Mouse (Mus musculus) embryonic fibroblast, embryonic 13.5 days (primary cell): ENCODE results near the gene BC067074. TPM values are rescaled to one million over a fixed set of nuclear protein-coding genes. Genes with fewer than 3 reads are reported as not detected.

Experiments used
- H3K27ac ChIP-seq: 2 replicates; pipeline ENCODE4 v1.5.1; 2012; ENCODE audit warnings: low read length, control low read depth, inconsistent platforms; ENCODE audit not compliant: insufficient read depth
- H3K4me1 ChIP-seq: 2 replicates; pipeline ENCODE4 v1.6.1; 2011; ENCODE audit warnings: low read length; ENCODE audit not compliant: control insufficient read depth, insufficient read depth
- H3K4me3 ChIP-seq: 2 replicates; pipeline ENCODE4 v1.5.1; 2011; ENCODE audit warnings: mild to moderate bottlenecking, control low read depth, low read length; ENCODE audit not compliant: insufficient read depth
- CTCF ChIP-seq: IDR thresholded peaks from 2 replicates; pipeline ENCODE4 v1.5.1; 2011; ENCODE audit warnings: mild to moderate bottlenecking, control low read depth, low read length, moderate library complexity, borderline replicate concordance; ENCODE audit not compliant: insufficient read depth
- POLR2A ChIP-seq: IDR thresholded peaks from 2 replicates; pipeline ENCODE4 v1.6.1; 2011; ENCODE audit warnings: low read depth, mild to moderate bottlenecking, control low read depth, low read length, moderate library complexity
- polyA plus RNA-seq: library from polyadenylated mRNA; stranded (reverse); fragments of >200 nt; gene quantifications from 2 replicates; pipeline ENCODE4 v1.2.4, GENCODE M21; 2011; ENCODE audit warnings: low read depth; ENCODE audit not compliant: missing spikeins, insufficient read length

BC067074 gene
- polyA plus RNA-seq, 1 experiment = 8.4 TPM

DNA sequence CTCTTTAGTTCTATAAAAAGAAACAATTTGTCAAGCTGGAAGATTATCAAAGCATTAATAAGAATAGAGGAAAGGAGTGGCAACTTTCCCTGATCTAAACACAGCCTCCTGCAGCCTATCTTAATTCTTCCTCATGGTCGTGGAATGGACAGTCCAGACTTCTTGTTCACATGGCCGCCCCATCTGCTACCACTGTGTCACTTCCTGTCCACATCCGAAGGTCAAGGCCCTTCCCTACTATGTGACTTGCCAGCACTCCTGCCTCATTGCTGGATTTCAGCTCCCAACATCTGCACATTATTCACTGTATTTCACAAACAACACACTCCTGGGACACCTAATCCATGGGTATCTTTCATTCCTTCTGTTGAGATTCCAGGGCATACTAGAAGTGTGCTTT lies 128.5 kb downstream of the BC067074 start:
- TF ChIP-seq CTCF (no peak), POLR2A (no peak)
- Histone ChIP-seq H3K27ac (no peak overlapping the region), H3K4me3 (no peak overlapping the region), H3K4me1 (no peaks in the 10 kb centered on the region; the same call in 1 of the 2 replicates)

GRCm38 (mm10) chr13:113423825-113424224 lies 130.9 kb downstream of the BC067074 start:
- TF ChIP-seq POLR2A (no peak), CTCF (no peak)
- Histone ChIP-seq H3K4me1 (no peaks in the 10 kb centered on the region), H3K27ac (no peak overlapping the region), H3K4me3 (no peak overlapping the region)

GRCm38 (mm10) chr13:113425907-113426306 lies 132.9 kb downstream of the BC067074 start:
- Histone ChIP-seq H3K4me3 (no peak overlapping the region), H3K27ac (no peak overlapping the region), H3K4me1 (no peaks in the 10 kb centered on the region)
- no peak for TF ChIP-seq CTCF
- TF ChIP-seq POLR2A = no peak

Other genes with a start within 250 kb of the BC067074 start
- 313 and 341 TPM in 2 replicates for gene Gpx8, start 246.7 kb upstream of the BC067074 start, polyA plus RNA-seq
- gene Gzma, start 192.2 kb upstream of the BC067074 start, polyA plus RNA-seq = not detected in 2 replicates
- 1.1 and 2.5 TPM in 2 replicates for gene Esm1, start 83.5 kb upstream of the BC067074 start, polyA plus RNA-seq
- gene Gzmk, start 67.3 kb upstream of the BC067074 start, polyA plus RNA-seq = not detected in 2 replicates